Mouse (Mus musculus) monocyte, adult 5-6 weeks (primary cell): ENCODE results near the gene Hoxd10. TPM values are rescaled to one million over a fixed set of nuclear protein-coding genes. Genes with fewer than 3 reads are reported as not detected.

Source experiments
- ATAC-seq: fragments of 153-309, 156-312 bp; replicated peaks from 2 replicates; pipeline ENCODE4 v1.8.0; 2017; ENCODE audit warnings: mild to moderate bottlenecking; ENCODE audit not compliant: low TSS enrichment, insufficient number of reproducible peaks, severe bottlenecking, poor library complexity, low FRiP score
- total RNA-seq: library from RNA; stranded (forward); fragments of 200-1000, 200-491, 200-594 nt; gene quantifications from 3 replicates; pipeline ENCODE4 v1.2.3, GENCODE M21; 2017

The Hoxd10 gene
- total RNA-seq, 1 experiment from 2014 or later = not detected

DNA sequence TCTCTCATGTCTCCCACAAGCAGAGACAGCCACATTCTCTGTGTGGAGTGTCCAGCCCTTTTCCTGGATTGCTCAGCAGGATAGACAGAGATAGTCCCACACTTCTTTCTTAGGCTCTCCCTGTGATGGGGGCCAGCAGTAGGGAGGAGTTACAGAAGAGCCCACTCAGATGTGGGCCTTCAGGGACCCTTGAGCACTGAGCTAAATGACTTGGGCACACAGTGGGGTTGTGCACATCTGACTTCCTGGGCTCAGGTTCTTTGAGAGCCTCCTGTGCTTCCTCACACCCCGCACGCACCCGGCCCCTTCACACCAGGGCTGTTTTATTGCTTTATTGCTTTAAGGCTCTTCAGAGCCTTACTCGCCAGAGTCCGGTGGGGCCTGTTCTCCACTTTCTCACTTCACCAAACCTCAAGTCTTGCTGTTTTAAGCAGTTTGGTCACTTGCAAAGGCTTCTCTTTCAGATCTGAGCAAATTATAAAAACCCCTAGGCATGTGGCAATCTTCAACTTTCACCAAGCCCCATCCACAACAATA, 29.3 kb downstream of the Hoxd10 start:
- no peak for ATAC-seq

- ATAC-seq = no peak
These were observed 30.2 kb downstream of the Hoxd10 start for GRCm38 (mm10) chr2:74721882-74722281.

DNA sequence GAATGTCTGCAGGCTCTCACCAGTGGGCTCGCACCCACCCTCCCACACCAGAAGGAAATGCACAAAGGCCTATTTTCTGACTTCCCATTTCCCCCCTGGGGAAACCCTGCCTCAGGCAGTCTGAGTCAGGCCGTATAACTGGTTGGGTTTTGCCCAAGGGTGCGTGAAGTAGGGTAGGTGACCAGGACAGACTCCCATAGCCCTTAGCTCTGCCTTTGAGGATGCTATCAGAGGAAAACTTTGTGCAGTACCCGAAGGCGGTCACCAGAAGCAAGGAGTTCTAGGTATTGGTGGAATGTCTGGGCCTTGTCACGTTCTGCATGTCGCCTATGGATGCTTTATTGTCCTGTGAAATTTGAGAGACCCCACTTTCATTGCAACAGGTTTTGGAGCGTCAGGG, 31.2 kb downstream of the Hoxd10 start:
- ATAC-seq = no peak

GRCm38 (mm10) chr2:74724244-74725015, 32.7 kb downstream of the Hoxd10 start:
- ATAC-seq = no peak

GRCm38 (mm10) chr2:74725171-74725570, 33.4 kb downstream of the Hoxd10 start:
- ATAC-seq = no peak

- ATAC-seq = no peak
These were observed 34.8 kb downstream of the Hoxd10 start, which contains the start of gene Gm28230 for GRCm38 (mm10) chr2:74726551-74726950. TSS of gene Gm28230 (plus strand) at chr2:74726728.

DNA sequence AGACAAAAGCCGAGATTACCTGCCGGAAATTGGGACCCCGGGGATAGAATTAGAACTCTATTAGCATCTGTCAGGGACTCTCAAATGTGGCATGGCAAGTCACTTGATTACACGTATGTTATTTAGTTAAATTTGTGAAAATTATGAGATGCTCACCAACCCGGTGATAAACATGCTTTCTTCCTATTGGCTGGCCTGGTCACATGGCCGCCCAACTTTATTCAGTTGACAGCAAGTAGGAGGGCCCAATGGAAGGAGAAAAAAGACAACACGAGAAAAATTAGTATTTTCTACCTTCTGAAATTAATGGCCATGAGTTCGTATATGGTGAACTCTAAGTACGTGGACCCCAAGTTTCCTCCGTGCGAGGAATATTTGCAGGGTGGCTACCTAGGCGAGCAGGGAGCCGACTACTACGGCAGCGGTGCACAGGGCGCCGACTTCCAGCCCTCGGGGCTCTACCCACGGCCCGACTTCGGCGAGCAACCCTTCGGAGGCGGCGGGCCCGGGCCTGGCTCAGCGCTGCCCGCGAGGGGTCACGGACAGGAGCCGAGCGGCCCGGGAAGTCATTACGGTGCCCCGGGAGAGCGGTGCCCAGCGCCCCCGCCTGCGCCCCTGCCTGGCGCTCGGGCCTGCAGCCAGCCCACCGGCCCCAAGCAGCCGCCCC, 35.4 kb downstream of the Hoxd10 start:
- ATAC-seq = no peak

- ATAC-seq = no peak
These were observed 36.0 kb downstream of the Hoxd10 start for GRCm38 (mm10) chr2:74727640-74728302.

DNA sequence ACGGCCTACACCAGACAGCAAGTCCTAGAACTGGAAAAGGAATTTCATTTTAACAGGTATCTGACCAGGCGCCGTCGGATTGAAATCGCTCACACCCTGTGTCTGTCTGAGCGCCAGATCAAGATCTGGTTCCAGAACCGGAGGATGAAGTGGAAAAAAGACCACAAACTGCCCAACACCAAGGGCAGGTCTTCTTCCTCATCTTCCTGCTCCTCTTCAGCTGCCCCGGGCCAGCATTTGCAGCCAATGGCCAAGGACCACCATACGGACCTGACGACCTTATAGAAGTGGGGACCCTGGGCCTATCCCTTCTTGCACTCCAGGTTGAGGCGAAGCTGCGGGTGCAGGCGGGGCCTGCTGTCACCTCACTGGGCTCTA, 36.6 kb downstream of the Hoxd10 start:
- no peak for ATAC-seq

DNA sequence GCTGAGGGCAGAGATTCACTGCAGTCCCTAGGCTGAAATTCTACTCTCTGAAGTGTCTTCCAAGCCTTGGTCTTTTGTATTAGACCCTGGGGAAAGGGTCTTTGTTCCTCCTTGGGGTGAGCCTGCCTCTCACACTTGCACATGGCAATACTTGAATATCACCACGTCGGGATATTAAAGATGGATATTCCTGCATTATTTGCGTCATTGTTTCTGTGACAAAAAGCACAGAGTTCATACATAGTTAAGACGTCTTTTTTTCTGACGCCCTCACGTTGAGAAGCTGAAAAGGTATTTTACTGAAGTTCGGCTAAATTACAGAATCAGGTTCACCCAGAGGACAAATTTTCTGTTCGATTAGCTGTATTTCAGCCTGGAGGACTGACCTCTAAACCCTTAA, 38.6 kb downstream of the Hoxd10 start:
- no peak for ATAC-seq

DNA sequence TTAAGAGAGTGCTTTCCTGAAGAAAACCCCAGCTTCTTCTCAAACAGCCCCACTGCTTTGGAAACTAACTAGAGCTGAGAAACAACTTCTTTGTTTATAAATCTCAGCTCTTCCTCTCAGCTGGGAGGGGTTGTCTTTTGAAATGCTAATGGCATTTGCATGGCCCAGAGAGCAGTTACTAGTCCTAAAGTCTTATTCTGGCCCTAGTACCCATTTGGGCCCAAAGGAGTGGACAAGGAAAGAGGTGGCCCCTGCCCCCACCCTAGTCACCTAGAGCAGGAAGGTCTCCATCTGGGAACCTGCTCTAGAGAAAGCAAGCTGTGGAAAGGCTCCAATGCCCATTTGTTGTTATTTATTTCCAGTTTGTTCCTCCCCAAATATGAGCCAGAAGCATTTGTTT, 39.3 kb downstream of the Hoxd10 start:
- ATAC-seq = no peak

DNA sequence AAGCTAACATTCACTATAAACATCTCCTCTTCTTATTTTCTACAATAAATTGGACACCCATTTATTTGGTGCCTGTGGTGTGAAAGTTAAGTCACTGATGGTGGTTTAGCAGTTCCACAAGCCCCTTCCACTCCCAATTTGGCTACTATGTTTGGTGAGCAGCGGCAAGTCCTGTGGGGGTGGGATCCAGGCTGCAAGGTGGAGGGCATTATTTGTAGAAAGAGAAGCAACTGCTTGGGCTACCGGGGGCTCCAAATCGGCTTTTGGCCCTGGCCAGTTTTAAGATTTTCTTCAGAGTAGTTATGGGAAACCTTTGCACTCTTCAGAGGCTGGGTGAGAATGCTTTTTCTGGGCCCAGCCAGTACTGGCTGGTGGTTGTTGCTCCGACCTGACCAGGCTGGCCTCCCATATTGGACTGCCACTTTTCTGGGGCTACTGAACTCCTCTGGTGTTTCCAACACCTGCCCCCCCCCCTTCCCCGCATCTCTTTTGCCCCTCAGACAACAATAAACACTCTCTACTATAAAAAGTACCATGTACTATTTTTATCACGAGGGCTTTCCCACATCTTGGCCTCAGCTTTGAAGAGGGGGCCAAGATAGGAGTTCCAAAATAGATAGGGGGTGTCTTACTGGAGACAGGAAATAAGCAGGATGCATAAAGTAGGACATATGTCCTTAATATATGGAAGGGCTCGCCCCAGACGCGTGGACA, 40.2 kb downstream of the Hoxd10 start:
- ATAC-seq = no peak

GRCm38 (mm10) chr2:74732513-74733316, 41.0 kb downstream of the Hoxd10 start:
- ATAC-seq = no peak

DNA sequence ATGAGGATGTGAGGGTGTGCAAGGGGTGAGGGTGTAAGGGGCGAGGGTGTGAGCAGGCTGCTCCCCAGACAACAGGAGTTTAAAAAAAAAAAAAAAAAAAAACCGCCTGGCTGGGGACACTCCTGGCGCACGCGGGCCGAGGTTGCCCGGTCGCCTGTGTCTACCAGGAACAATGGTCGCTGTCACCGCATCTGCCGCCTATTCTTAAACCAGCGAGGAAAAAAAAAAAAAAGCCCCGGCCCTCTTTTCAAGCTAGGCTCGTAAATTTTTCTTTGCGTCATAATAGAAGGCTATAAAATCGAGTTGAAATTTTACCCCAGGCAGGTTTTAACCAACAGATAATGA, 41.6 kb downstream of the Hoxd10 start:
- ATAC-seq = no peak

DNA sequence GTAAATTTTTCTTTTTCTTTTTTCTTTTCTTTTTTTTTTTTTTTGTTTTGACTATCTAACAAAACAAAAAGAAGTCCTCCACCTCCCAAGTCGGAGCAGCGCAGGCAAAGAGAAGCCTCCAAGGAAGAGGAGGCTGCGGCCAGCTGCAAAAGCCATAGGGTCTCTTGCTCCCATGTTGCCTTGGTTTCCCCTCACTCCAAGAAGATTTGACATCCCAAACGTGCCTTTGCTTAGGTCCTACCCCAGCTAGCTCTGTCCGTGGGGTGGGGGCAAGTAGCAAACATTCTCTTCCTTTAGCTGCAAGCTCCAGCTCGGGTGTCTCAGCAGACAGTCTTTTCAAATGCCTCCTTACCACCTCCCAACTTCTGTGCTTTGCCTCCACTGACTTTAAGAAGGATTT, 42.0 kb downstream of the Hoxd10 start:
- ATAC-seq = no peak

GRCm38 (mm10) chr2:74734451-74734850, 42.7 kb downstream of the Hoxd10 start:
- ATAC-seq = no peak

- no peak for ATAC-seq
These were observed 43.5 kb downstream of the Hoxd10 start for GRCm38 (mm10) chr2:74734996-74735811.
